Mouse (Mus musculus): ENCODE measurements around the gene Btbd35f17.
"Not testable (repeated sequence)": the region's sequence is repeated elsewhere in the genome, so short reads cannot be mapped to it uniquely, and the experiment has no call there.

The Btbd35f17 gene

DNA sequence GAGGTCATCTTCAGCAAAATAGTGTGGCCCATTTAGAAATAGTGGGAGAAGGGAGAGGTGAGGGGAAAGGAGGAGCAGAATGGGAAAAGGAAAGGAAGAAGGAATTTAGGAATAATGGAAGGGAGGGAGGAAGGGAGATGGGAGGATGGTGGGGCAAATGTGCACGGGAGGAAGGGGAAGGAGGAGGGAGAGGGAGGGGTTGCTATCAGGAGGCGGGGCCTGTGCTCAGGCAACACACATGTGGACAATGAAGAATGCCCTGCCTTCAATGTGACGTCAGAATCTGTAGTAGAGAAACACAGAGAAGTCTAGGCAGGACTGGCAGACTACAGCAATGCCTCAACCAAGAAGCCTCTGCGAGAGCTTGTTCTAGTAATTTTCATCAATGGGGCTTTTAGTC, at the start of gene Btbd35f17:
Btbd35f17 (plus strand) TSS at position 301 of the 400 bp plus-strand sequence.
- not testable (repeated sequence) for DNase-seq (ENCODE audit: extremely low read depth, low read depth)
